Mouse (Mus musculus): ENCODE measurements around the gene Il1a.

The Il1a gene

GRCm38 (mm10) chr2:129309836-129310235 is at the start of gene Il1a:
TSS of gene Il1a (minus strand) at chr2:129309972.
- DNase-seq (ENCODE audit: low read depth, low spot score), result no peak

GRCm38 (mm10) chr2:129338138-129338621 is 28.4 kb upstream of the Il1a start:
- no peak for DNase-seq (ENCODE audit: low read depth, low spot score)

DNA sequence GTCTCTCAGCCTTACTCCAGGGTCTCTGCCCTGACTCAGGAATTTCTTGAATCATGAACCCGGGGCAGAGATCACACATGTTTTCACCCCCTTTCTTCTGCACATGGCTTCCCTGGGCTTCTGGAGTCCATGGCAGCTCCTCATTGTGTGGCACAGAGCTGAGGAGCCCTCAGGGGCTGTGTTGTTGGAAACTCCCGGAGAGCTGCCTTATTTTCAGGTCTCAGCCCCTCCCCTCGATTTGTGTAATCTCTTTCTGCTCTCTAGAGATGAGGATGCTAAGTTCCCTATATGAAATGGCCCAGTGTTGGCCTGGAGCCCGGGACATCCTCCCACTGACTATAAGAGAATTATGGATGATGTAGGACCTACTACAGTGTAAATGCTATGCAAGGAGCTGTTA is 23.7 kb upstream of the Il1a start:
- no peak for DNase-seq (ENCODE audit: low read depth, low spot score)

DNA sequence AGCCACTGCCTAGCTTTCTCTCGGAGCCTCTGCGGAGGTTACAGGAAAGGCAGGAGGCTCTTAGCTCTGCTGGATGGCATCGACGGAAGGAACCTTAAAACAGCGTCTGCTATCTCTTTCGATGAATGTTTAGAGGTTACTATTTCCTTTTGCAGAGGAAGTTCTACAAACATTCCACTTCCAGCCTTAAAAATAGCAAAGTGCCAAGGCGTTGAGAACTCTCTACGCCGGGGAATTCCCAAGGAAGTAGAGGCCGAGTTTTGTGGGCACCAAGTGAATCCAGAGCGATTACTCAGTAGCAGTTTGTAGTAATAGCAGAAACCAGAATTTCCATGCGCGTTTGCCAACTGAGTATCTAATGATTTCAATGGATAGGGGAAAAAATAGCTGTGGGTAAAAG is 20.8 kb upstream of the Il1a start:
- DNase-seq (ENCODE audit: low read depth, low spot score), result no peak

GRCm38 (mm10) chr2:129330024-129330423 is 20.3 kb upstream of the Il1a start:
- no peak for DNase-seq (ENCODE audit: low read depth, low spot score)

DNA sequence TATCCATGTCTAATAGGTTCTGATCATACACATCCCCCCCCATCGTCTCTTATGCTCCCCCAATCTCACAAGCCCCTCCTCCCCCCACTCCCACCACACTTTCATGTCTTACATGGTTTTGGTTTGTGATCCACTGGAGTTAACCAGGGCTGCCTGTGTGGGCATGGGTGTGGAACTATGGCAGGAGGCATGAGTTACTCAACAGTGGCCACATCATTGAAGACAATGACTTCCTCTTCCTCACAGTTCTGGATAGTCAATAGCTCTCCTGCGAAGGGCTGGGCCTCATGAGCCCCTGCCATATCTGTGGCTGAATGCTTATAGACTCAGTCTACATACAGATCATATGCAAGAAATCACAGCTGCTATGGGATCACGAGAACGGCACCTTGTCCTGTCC is 18.5 kb upstream of the Il1a start:
- no peak for DNase-seq (ENCODE audit: low read depth, low spot score)

DNA sequence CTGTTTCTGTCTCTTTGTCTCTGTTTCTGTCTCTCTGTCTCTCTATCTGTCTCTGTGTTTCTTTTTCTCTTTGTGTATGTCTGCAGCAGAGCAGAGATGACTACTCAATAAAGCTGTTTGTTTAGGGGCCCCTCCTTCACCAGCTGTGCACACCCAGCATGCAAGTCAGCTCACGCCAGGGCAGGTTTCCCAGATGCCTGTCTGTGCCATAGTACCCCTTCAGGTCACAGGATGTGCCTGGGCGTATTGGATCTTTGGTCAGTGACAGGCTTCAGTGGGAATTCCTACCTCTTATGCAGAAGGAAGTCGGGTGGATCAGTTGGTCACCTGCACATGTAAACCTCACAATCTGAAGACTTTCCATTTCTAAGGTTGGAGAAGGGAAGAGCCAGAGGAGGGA is 14.4 kb upstream of the Il1a start:
- peak; percentile 8 for DNase-seq (ENCODE audit: low read depth, low spot score)

DNA sequence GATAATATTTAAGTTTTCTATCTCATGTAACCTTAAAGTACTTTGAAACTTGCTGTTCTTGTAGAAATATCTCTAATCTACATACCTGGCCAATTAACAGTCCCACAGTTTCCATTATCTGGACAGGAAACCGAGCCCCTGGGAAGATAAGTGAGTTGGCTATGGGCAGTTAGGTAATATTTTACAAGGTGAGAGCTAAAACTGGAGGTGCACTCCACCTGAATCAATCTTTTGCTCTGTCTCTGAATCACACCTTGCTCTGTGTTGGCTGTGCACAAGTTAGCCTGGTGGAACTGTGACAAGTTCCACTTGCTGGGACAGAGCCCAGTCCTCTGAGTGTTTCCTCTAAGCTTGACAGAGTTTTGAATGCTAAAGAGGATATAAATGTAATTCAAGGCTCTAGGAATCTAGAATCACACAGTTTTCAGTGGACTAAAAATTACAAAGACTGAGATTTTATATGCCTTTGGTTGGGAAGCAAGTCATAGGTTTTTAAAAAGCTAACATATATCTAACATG is 12.4 kb upstream of the Il1a start:
- DNase-seq (ENCODE audit: low read depth, low spot score), result no peak

DNA sequence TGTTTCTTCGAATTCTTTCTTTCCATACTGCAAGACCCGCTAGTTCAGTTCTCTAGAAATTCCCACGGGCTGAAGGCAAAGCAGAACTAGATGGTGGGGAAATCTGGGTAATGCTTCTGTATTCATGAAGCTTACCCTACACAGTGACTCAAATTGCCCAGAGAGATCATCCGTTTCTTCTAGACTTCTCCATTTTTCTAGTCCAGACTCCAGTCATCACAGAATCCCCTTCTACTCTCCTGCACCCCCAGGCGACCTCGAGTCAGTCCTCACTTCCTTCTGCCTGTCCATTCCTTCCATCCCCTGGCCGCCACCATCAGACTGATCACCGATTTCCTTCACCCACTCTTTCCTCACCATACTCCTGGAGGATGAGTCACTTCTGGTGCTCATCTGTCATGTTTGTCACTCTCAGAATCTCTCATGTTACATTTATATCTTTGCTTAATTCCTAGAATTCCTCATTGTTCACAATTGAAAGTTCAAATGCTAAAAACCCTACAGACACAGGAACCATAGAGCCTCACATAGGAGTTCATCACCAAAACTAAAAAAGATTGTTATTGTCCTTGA is 10.3 kb upstream of the Il1a start:
- no peak for DNase-seq (ENCODE audit: low read depth, low spot score)

- no peak for DNase-seq (ENCODE audit: low read depth, low spot score)
Measured at GRCm38 (mm10) chr2:129315831-129316230, 6.1 kb upstream of the Il1a start.

DNA sequence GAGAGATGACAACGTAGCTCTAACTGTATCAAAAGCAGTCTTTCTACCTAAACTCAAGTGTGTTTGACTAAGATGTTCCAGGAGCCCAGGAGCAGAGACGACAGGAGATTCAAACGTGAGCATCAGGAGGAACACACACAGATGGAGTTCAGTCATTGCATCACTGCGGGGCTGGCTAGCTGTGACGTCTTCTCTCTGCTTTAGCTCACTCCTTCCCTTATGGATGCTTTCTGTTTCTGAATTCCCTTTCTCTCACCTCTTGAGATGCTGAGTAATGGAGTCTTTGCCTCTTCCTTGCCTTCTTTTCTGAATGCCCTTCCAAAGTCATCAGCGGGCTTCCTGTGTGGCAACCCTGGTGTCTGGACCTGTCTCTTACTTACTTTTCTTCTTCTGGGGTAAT is 5.1 kb upstream of the Il1a start:
- no peak for DNase-seq (ENCODE audit: low read depth, low spot score)

GRCm38 (mm10) chr2:129313934-129314333 is 4.2 kb upstream of the Il1a start:
- no peak for DNase-seq (ENCODE audit: low read depth, low spot score)

DNA sequence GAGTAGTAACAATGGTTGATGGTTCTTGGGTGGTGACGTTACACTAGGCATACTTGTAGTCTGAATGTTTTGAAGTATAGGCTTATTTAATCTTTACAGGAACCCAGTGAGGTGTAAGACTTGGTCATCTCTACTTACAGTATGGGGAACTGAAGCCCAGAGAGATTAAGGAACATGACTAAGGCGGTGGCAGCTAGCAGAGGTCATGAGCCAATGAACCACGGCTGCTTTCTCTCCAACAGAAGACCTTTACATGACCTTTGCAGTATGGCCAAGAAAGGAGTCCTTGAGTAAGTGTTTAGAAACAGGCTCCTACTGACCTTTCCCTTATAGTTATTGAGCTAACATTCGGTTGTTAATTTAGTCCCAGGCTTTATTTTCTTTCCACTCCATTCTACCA is 3.8 kb downstream of the Il1a start:
- DNase-seq (ENCODE audit: low read depth, low spot score), result no peak

DNA sequence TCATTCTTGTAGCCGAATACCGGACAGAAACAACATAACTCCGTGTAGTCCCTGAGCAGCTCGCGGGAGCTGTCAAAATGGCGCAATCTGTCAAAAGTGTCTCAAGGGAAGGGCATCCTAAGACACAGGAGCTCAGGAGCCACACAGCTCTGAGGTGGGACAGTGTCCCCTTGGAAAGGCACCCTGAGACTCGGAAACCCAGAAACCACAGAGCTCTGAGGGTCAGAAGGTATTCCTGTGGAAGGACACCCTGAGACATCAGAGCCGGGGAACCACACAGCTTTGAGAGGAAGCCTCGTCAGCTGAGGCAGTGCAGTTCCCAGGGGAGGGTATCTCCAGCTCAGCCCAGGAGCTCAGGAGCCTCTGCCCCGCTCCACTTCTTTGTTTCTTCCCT is 12.2 kb downstream of the Il1a start:
- DNase-seq (ENCODE audit: low read depth, low spot score), result no peak

DNA sequence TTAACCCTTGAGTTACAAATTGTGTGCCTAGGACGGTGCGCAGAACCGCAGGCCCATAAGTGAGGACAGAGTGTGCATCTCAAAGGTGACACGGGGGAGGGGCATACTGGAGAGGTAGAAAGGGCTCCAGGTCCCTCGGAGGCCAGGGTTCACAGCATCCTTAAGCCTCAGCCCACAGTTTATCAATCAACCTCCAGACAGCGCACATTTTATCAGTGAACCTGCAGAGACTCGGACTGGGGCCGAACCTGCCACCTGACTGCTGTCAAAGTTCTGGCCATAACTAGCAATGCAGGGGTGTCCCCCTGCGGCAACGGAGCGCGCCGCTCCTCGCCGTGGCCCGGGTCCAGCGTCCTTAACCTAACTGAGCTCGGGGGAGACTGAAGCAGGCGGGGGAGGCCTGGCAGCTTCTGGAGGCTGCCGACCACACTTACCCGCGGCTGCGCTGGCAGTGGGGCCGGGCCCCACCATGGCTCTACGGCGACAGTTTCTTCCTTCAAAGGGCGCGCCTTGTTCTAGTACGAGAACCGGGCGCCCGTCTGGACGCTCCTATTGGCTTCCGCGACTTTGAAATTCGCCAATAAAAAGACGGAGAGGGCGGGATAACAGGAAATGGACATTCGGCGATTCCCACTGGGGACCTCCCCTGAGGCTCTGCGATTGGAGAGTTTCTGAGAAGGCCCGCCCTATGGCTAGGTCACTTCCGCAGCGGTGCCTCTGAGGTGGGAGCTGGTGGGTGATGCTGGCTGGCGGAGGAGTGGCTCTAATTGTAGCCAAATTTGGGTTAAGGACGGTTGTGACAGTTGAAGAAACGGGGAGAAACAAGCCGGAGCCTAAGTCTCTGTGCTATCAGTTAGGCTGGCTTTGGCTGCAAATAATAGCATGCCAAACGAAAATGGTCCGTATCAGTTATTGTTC is 12.8 kb downstream of the Il1a start, which contains the start of gene Ckap2l:
Gene Ckap2l, minus strand, starts transcription at position 542 of the 918 bp plus-strand sequence.
- DNase-seq (ENCODE audit: low read depth, low spot score), result peak; percentile 98

- no peak for DNase-seq (ENCODE audit: low read depth, low spot score)
Measured at GRCm38 (mm10) chr2:129296086-129296485, 13.7 kb downstream of the Il1a start.

DNA sequence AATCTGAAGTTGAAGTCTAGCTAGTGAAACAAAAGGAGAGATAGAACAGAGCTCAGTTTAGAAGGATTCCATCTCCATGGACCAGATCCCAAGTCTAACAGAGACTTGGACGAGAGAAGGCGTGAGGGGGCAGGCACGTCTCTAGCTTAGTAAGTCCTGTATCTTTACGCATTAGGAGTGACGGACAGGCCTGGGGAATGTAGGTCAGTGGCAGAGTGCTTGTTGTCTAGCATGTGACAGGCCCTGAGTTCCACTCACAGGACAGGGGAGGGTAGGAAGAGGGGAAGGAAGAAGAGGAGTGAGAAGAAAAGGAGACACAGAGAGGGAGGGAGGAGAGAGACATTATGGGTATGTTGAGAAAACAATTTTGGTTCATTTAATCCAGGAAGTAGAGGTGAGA is 14.7 kb downstream of the Il1a start:
- DNase-seq (ENCODE audit: low read depth, low spot score), result no peak

DNA sequence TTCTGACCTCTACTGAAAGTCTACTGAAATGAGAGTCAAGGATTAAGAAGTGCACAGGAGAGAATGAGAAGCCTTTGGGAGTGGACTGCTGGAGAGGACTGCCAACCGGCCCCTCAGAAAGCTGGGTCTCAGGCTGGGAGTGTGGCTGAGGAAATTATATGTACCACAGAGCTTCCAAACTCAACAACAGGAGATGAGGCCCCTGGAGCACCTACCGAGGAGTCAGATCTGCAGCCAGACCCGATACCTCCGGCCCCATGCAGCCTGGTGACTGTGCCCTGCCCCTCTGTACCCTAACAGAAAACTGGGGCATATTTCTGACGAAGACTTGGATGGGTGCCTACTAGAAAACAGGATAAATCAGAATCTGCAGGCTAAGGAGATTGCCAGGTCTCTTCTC is 35.9 kb downstream of the Il1a start:
- DNase-seq (ENCODE audit: low read depth, low spot score), result no peak

- no peak for DNase-seq (ENCODE audit: low read depth, low spot score)
Measured at GRCm38 (mm10) chr2:129270621-129271020, 39.2 kb downstream of the Il1a start.

- no peak for DNase-seq (ENCODE audit: low read depth, low spot score)
Measured at GRCm38 (mm10) chr2:129269986-129270385, 39.8 kb downstream of the Il1a start.

DNA sequence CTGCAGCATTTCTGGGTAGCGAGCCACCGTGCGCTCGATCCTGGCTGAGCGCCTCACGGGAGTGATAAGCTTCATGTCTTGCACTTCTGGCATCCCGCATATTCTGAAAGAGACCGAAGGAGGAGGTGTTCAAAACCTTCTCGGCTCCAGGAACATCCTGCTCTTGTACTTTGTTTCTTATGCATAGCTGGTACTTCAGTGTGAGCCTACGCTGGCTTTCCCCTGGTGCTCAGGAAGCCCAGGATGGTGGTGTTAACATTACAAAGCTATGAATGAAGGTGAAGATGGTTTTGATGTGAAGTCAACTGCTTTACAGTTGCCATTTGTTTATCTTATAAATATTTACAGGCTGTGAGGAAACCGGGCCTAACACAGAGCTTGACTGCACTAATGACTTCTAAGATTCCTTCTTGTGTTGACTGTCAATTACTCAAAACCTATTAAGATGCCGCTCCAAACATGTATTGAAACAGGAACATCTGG is 40.6 kb downstream of the Il1a start:
- no peak for DNase-seq (ENCODE audit: low read depth, low spot score)

- DNase-seq (ENCODE audit: low read depth, low spot score), result no peak
Measured at GRCm38 (mm10) chr2:129267738-129268137, 42.0 kb downstream of the Il1a start.

DNA sequence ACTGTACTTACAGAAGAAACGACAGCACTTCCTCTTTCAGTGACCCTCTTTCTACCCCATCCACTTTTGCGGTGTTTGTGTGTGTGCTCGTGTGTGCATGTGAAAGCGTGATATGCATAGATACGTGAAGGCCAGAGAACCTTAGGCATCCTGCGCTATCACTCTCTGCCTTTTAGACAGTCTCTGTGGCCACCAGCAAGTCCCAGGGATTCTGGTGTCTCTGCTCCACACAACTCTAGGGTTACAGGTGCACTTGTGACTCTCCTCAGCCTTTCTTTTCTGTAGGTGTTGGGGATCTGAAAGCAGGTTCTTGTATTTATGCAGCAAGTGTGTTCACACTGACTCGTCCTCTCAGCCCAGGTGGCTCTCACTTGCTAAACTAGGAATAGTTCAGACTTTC is 44.5 kb downstream of the Il1a start:
- DNase-seq (ENCODE audit: low read depth, low spot score), result no peak

Measured in forelimb bud, embryonic 11.5 days (tissue).